Mouse (Mus musculus): ENCODE measurements around the gene Gm4792. TPM values are rescaled to one million over a fixed set of nuclear protein-coding genes. Genes with fewer than 3 reads are reported as not detected.

Gene Gm4792
- total RNA-seq, 1 experiment from 2014 or later: not detected

DNA sequence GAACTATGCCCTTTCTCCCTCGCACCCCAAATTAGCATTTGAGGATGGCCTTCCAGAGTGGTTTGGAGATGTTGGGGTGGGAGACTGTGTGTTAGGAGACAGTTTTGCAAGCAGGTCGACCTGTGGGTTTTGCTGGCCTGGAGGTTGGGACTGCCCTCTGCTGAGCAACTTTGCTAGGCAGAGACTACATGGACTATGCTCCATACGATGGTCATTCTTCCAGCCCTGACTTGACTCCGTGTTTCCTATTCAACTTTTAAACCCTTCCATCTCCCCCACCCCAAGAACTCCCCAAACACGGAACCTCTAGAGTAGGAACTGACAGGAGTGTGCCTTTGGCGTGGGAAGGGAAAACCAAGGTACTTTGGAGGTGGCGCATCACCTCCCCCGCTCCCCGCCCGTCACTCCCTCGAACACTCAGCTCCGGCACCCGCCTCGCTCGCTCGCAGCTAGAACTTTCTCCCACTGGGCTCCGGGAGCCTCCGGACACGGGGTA, 13.1 kb upstream of the Gm4792 start, which contains the start of gene Tmcc3:
Gene Tmcc3, plus strand, starts transcription at position 439 of the 496 bp plus-strand sequence.
- peak; percentile 12 to 22; a peak in 2 of 4 replicates for ATAC-seq (replicated peaks in 1 of 2; ENCODE audit: insufficient read depth in 1 of 2, low FRiP score in 2 of 2, low TSS enrichment in 1 of 2, low read depth in 1 of 2, poor library complexity in 2 of 2, severe bottlenecking in 2 of 2)

GRCm38 (mm10) chr10:94310499-94311267, 12.2 kb upstream of the Gm4792 start:
- ATAC-seq (replicated peaks in 1 of 2; ENCODE audit: insufficient read depth in 1 of 2, low FRiP score in 2 of 2, low TSS enrichment in 1 of 2, low read depth in 1 of 2, poor library complexity in 2 of 2, severe bottlenecking in 2 of 2): no peak

DNA sequence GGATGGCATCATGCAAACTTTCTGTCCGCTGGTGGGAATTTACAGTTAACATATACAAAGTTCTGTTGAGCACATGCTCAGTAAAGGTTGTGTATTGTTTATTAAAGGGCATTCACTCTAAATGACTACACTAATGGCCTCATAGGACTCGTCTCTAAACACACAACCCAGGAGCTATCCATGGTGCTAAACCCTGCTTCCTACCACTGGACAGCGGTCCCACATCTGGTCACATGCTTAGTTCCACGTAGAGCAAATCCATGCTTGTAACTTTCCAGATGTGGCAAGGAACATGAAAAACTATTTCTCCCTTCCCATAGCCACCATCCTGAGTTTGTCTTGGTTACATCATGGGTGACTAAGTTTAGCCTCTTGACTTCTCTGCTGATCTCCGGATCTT, 7.0 kb upstream of the Gm4792 start:
- ATAC-seq (replicated peaks in 1 of 2; ENCODE audit: insufficient read depth in 1 of 2, low FRiP score in 2 of 2, low TSS enrichment in 1 of 2, low read depth in 1 of 2, poor library complexity in 2 of 2, severe bottlenecking in 2 of 2): no peak

GRCm38 (mm10) chr10:94304064-94304657, 5.7 kb upstream of the Gm4792 start:
- no peak for ATAC-seq (replicated peaks in 1 of 2; ENCODE audit: insufficient read depth in 1 of 2, low FRiP score in 2 of 2, low TSS enrichment in 1 of 2, low read depth in 1 of 2, poor library complexity in 2 of 2, severe bottlenecking in 2 of 2)

DNA sequence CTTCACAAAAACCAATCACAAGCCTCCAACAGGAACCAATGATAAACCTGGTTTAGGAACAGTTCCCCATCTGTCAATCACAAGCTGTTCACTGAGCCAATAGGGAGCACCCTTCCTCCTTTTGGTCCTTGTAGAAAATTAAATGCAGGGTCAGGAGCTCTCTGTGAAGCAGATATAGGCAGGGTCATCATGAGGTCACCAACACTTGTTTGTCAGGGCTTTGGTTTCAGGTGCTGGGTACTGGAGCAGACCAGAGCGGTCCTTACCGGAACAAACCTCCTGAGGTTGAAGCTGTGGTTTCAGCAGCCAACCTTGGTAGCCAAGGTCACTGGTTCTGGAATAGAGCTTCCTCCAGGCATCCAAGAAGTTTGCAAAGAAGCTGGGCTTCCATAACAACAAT, 798 bp upstream of the Gm4792 start:
- no peak for ATAC-seq (replicated peaks in 1 of 2; ENCODE audit: insufficient read depth in 1 of 2, low FRiP score in 2 of 2, low TSS enrichment in 1 of 2, low read depth in 1 of 2, poor library complexity in 2 of 2, severe bottlenecking in 2 of 2)

- no peak for ATAC-seq (replicated peaks in 1 of 2; ENCODE audit: insufficient read depth in 1 of 2, low FRiP score in 2 of 2, low TSS enrichment in 1 of 2, low read depth in 1 of 2, poor library complexity in 2 of 2, severe bottlenecking in 2 of 2)
These were observed 2.4 kb downstream of the Gm4792 start for GRCm38 (mm10) chr10:94295923-94296605.

DNA sequence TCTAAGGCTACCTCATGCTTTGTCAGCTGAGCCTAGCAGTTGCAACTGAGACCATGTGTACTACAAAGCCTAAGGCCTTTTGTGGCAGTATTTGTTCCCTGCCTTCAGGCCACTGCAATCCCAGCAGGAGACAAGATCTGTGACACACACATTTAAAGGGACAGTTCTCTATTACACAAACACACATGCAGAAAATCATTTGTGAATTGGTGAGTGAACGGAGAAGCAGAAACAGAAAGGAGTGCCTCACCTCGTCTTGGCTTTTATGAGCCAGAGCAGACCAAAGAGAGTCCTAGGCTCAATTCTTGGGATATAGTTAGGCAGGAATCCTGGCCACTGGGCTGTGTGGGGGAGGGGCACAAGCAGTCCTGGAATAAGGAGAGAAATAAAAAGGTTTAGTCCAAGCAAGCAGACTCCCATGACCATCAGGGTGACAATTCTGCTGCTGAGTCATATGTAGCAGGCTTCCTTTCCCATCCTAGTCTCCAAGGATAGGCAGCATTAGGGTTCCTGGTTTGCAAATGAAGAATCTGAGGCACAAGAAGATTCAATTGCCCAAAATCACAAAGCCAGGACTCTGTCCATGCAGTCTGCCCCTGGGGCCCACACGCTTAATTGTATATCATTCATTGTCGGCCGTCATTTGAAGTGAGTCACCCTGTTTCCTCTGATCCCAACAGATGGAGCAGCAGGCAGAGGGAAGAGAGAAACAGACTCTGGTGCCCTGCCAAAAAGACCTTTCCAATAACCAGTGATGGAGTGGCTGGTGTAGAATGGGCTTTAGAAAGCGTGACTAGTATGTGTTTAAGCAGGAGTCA, 3.4 kb downstream of the Gm4792 start:
- ATAC-seq (replicated peaks in 1 of 2; ENCODE audit: insufficient read depth in 1 of 2, low FRiP score in 2 of 2, low TSS enrichment in 1 of 2, low read depth in 1 of 2, poor library complexity in 2 of 2, severe bottlenecking in 2 of 2): no peak

DNA sequence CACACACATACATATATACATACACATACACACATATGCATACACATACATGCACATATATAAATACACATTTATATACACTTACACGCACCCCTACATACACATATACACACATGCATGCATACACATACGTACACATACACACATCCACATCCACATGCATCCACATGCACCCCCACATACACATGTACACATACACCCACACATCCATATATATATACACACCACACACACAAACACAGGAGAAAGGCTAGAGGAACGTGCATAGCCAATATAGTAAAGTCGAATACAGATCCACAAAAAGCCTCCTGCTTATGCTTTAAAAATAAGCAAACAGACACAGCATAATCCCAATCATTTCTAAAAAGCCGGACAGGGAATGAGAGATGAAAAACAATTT, 4.1 kb downstream of the Gm4792 start:
- no peak for ATAC-seq (replicated peaks in 1 of 2; ENCODE audit: insufficient read depth in 1 of 2, low FRiP score in 2 of 2, low TSS enrichment in 1 of 2, low read depth in 1 of 2, poor library complexity in 2 of 2, severe bottlenecking in 2 of 2)

- no peak for ATAC-seq (replicated peaks in 1 of 2; ENCODE audit: insufficient read depth in 1 of 2, low FRiP score in 2 of 2, low TSS enrichment in 1 of 2, low read depth in 1 of 2, poor library complexity in 2 of 2, severe bottlenecking in 2 of 2)
These were observed 15.7 kb downstream of the Gm4792 start for GRCm38 (mm10) chr10:94282797-94283196.

DNA sequence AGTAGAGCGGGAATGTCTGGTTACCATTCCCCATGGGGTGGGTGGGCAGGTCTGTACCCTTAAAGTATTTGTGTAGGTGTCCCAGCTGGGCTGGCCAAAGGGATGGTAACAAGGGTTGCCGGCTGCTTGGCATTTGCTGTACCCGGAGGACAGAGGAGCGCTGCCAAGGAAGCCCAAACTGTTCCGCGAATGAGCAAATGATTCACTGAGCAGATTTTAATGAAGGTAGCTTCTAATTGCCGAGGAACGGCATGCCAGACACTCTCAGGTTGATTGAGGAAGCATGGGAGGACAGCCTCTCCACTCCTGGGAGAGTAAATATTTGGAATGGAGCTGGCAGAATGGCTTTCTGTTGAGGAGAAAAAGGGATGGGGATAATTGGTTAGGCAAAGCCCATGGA, 16.3 kb downstream of the Gm4792 start:
- no peak for ATAC-seq (replicated peaks in 1 of 2; ENCODE audit: insufficient read depth in 1 of 2, low FRiP score in 2 of 2, low TSS enrichment in 1 of 2, low read depth in 1 of 2, poor library complexity in 2 of 2, severe bottlenecking in 2 of 2)

DNA sequence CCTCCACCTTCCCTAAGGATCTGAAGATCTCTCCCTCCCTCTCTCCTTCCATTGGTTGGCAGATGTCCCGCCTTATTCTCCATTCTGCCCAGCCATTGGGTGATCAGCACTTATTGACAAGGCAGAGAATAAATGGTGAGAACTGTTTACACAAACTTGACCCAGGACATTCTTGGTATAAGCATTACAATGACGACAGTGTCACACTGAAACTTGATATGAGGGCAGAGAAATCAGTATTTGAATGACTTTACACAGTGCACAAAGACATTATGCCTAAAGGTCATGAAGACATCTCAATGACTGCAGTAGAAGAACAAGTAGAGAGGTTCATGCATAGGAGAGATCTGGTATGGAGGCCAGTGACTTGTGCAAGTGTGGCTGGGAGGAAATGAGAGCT, 22.0 kb downstream of the Gm4792 start:
- no peak for ATAC-seq (replicated peaks in 1 of 2; ENCODE audit: insufficient read depth in 1 of 2, low FRiP score in 2 of 2, low TSS enrichment in 1 of 2, low read depth in 1 of 2, poor library complexity in 2 of 2, severe bottlenecking in 2 of 2)

GRCm38 (mm10) chr10:94275321-94275720, 23.2 kb downstream of the Gm4792 start:
- no peak for ATAC-seq (replicated peaks in 1 of 2; ENCODE audit: insufficient read depth in 1 of 2, low FRiP score in 2 of 2, low TSS enrichment in 1 of 2, low read depth in 1 of 2, poor library complexity in 2 of 2, severe bottlenecking in 2 of 2)

DNA sequence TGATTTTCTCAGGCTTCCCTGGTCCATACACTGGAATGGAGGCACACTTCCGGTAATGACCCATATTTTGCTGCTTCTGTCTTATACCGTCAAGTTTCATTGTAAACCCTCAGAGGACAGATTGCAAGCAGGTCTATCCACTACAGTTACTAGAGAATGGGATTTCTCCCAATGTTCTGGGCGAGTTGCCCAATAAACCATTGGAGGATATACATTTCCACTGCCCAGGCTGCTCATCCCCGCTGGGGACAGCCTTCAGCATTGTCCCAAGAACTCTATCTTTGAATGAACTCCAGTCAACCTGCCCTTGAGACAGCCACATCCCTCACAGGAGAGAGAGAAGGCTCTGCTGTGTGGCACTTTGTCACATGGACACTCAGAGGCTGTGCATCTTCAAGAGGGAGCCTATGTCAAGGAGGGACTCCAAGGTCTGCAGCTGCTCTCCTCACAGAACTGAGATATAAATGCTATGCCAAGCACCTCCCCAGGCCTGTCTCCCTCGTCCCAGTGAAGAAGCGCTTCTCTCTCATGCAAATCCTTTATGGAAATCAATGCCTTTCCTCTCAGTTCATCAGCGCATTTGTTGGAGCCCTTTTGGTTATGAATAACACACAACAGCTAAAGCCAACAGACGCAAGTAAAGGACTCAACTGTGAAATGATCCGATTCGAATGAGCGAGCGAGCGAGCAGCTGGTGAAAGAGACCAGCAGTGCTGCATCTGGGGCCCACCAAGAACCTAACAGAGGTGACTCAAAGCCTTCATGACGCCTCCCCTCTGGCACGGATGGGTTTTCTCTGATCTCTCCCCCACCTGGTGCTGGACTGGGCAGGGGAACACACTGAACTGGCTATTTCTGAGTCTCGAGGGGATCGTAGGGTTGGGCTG, 32.6 kb downstream of the Gm4792 start:
- no peak for ATAC-seq (replicated peaks in 1 of 2; ENCODE audit: insufficient read depth in 1 of 2, low FRiP score in 2 of 2, low TSS enrichment in 1 of 2, low read depth in 1 of 2, poor library complexity in 2 of 2, severe bottlenecking in 2 of 2)

- ATAC-seq (replicated peaks in 1 of 2; ENCODE audit: insufficient read depth in 1 of 2, low FRiP score in 2 of 2, low TSS enrichment in 1 of 2, low read depth in 1 of 2, poor library complexity in 2 of 2, severe bottlenecking in 2 of 2): no peak
These were observed 35.3 kb downstream of the Gm4792 start for GRCm38 (mm10) chr10:94263211-94263610.

DNA sequence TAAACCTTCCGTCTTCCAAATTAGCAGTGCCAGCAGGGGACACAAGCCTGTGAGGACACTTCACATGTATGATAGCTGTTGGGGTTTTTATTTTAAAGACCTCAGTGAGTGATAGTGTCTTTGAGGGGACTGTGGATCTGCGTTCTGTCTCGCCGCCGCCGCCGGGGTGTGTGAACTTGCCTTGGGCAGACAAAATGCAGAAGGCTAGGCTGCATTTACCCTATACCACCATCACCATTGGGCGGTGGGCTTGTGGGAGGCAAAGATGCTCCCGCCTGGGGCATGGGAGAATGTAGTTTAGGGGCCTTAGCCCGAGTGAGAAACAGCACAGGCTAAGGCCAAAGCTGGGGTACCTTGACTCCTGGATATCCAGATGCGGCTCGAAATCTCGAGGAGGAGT, 35.9 kb downstream of the Gm4792 start:
- ATAC-seq (replicated peaks in 1 of 2; ENCODE audit: insufficient read depth in 1 of 2, low FRiP score in 2 of 2, low TSS enrichment in 1 of 2, low read depth in 1 of 2, poor library complexity in 2 of 2, severe bottlenecking in 2 of 2): no peak

DNA sequence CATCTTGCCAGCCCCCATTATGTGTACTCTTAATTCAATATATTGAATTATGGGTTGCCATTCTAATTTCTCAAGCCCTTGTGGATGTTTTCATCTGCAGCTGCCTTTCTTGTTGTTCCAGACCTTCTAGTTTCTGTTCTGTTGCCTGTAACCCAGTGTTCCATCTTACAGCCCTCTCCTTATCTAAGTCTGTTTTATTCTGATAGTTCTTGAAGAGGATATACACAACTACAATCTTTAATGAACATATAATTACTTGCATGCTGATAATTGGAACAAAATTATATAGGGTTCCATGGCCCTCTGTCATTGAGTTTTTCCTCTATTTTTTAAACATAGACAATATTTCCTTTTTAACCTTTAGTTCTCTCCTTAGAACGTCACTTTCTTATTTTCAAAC, 38.0 kb downstream of the Gm4792 start:
- ATAC-seq (replicated peaks in 1 of 2; ENCODE audit: insufficient read depth in 1 of 2, low FRiP score in 2 of 2, low TSS enrichment in 1 of 2, low read depth in 1 of 2, poor library complexity in 2 of 2, severe bottlenecking in 2 of 2): no peak

GRCm38 (mm10) chr10:94256518-94256917, 42.0 kb downstream of the Gm4792 start:
- ATAC-seq (replicated peaks in 1 of 2; ENCODE audit: insufficient read depth in 1 of 2, low FRiP score in 2 of 2, low TSS enrichment in 1 of 2, low read depth in 1 of 2, poor library complexity in 2 of 2, severe bottlenecking in 2 of 2): no peak
